ENCODE assay signal across 26 mouse cellular contexts in genomic region chr3:29098467-29098866, GRCm38 (mm10). TPM values are rescaled to one million over a fixed set of nuclear protein-coding genes. Genes with fewer than 3 reads are reported as not detected.
A peak's percentile ranks its signal among the peaks of the same experiment; 100 is the strongest.
DNase-seq lines count a peak whose midpoint lies in the region; ATAC-seq and TF ChIP-seq lines count a peak whose summit lies in the region.
"Had no signal": no experiment of that assay in that cellular context is flagged by ENCODE, and none has a peak within 500 bp of the region (broad histone marks: within the 10 kb centered on the region; RNA-seq: fewer than 3 reads in every experiment).

No protein-coding gene starts in this region.

- H3K36me3 ChIP-seq in stomach, postnatal 0 days (ENCODE audit: control insufficient read depth, insufficient read depth, low read length), result no peaks in the 10 kb centered on the region
- H3K36me3 ChIP-seq: embryonic facial prominence, embryonic 10.5 days; embryonic facial prominence, embryonic 12.5 days; forebrain, embryonic 15.5 days; G1E had no signal

- H3K27me3 ChIP-seq in stomach, postnatal 0 days (ENCODE audit: control insufficient read depth, insufficient read depth, low read length), result no peaks in the 10 kb centered on the region
- H3K27me3 ChIP-seq: CH12.LX; embryonic facial prominence, embryonic 12.5 days; forebrain, embryonic 13.5 days; forebrain, embryonic 15.5 days had no signal

- no peak overlapping the region for H3K9ac ChIP-seq in stomach, postnatal 0 days (ENCODE audit: low read length)
- H3K9ac ChIP-seq: embryonic facial prominence, embryonic 12.5 days; forebrain, embryonic 13.5 days; forebrain, embryonic 15.5 days; forebrain, postnatal 0 days had no signal

- DNase-seq in lung, postnatal 25 days (ENCODE audit: low spot score), result peak; percentile 10
- no peak for DNase-seq in lung, postnatal 4 days
- peak; percentile 4 for DNase-seq in 416B (ENCODE audit: low read depth)
- DNase-seq in kidney, postnatal 4 days, result no peak
- no peak for DNase-seq in stomach, postnatal 0 days (ENCODE audit: low spot score)
- DNase-seq: adrenal gland, adult 8-10 months; adrenal gland, postnatal 14 days; adrenal gland, postnatal 36 days; B cell, adult 2 months; cerebellum, adult 11-12 months; cerebellum, adult 2 months; cerebellum, adult 9-10 months; cerebellum, postnatal 10 days; cerebellum, postnatal 36 days; forebrain, postnatal 0 days had no signal

- WGBS in stomach, postnatal 0 days, result 32% methylated on average over 2 of the region's 2 CpGs

- H3K4me2 ChIP-seq in stomach, postnatal 0 days (replicated peaks; ENCODE audit: low read depth), result no peak overlapping the region
- H3K4me2 ChIP-seq: embryonic facial prominence, embryonic 12.5 days; forebrain, embryonic 13.5 days; forebrain, embryonic 15.5 days had no signal

- no peak overlapping the region for H3K27ac ChIP-seq in stomach, postnatal 0 days (replicated peaks)
- H3K27ac ChIP-seq: embryonic facial prominence, embryonic 10.5 days; embryonic facial prominence, embryonic 12.5 days; forebrain, embryonic 13.5 days; forebrain, embryonic 15.5 days had no signal

- H3K9me3 ChIP-seq in stomach, postnatal 0 days (ENCODE audit: control insufficient read depth, low read length), result no peaks in the 10 kb centered on the region
- H3K9me3 ChIP-seq: embryonic facial prominence, embryonic 10.5 days; embryonic facial prominence, embryonic 12.5 days; forebrain, embryonic 13.5 days; forebrain, embryonic 15.5 days; G1E had no signal

- TF ChIP-seq CTCF in stomach, postnatal 0 days (IDR thresholded peaks at IDR 0.05; ENCODE audit: low read depth), result no peak

- no peak overlapping the region for H3K4me3 ChIP-seq in stomach, postnatal 0 days (ENCODE audit: low read depth, low read length)
- H3K4me3 ChIP-seq: embryonic facial prominence, embryonic 10.5 days; embryonic facial prominence, embryonic 12.5 days; forebrain, embryonic 13.5 days; forebrain, embryonic 15.5 days had no signal

- no peaks in the 10 kb centered on the region for H3K4me1 ChIP-seq in stomach, postnatal 0 days (replicated peaks; ENCODE audit: control insufficient read depth, insufficient read depth)
- H3K4me1 ChIP-seq: embryonic facial prominence, embryonic 12.5 days; forebrain, embryonic 13.5 days; forebrain, embryonic 15.5 days had no signal

- peak; percentile 91 for ATAC-seq in common myeloid progenitor, adult 5-6 weeks (replicated peaks; ENCODE audit: low read depth, poor library complexity, severe bottlenecking)
- ATAC-seq in megakaryocyte, adult 5-6 weeks (ENCODE audit: poor library complexity, severe bottlenecking), result peak; percentile 84
- ATAC-seq in stomach, postnatal 0 days (ENCODE audit: low FRiP score, low TSS enrichment), result no peak
- no peak for ATAC-seq in activated CD4-positive, CD25-positive, alpha-beta regulatory T cell, adult 4 months
- ATAC-seq: CD4-positive, CD25-positive, alpha-beta regulatory T cell, adult 4 months; forebrain, embryonic 13.5 days; forebrain, embryonic 15.5 days; forebrain, postnatal 0 days; Patski had no signal

- TF ChIP-seq EP300 in stomach, postnatal 0 days (optimal IDR thresholded peaks at IDR 0.05), result no peak

RNA-seq across cellular contexts. Expression of gene Egfem1, which starts 16.6 kb away (rescaled TPM):
- total RNA-seq in common myeloid progenitor, adult 5-6 weeks (2017), result not detected in 2 replicates
- not detected in 2 replicates for total RNA-seq in megakaryocyte, adult 5-6 weeks (2015)
- not detected in 2 replicates for total RNA-seq in megakaryocyte, adult 5-6 weeks (2017)
- 0.16 and 0.21 TPM in 2 replicates for polyA plus RNA-seq in stomach, postnatal 0 days (2015; fragmentation: Nextera tagmentation; extraction: Ambion mirVana)
- polyA plus RNA-seq in activated CD4-positive, CD25-positive, alpha-beta regulatory T cell, adult 4 months (2017; shearing (Covaris generic)), result not detected
- total RNA-seq: CH12.LX had no signal
- polyA plus RNA-seq: CD4-positive, CD25-positive, alpha-beta regulatory T cell, adult 4 months; G1E; Patski had no signal

Comparison
In these comparisons a context has a peak if more than half of its experiments do, and no peak if none do; other contexts are left out.
1. DNase-seq: peak in lung, postnatal 25 days (single experiment) and 416B (single experiment); none in lung, postnatal 4 days (0 of 2), kidney, postnatal 4 days (0 of 2) and stomach, postnatal 0 days (single experiment).
2. ATAC-seq: peak in common myeloid progenitor, adult 5-6 weeks (single experiment) and megakaryocyte, adult 5-6 weeks (single experiment); none in stomach, postnatal 0 days (single experiment) and activated CD4-positive, CD25-positive, alpha-beta regulatory T cell, adult 4 months (single experiment).